Mouse (Mus musculus): ENCODE measurements around the gene Nfib.
"Not testable (repeated sequence)": the region's sequence is repeated elsewhere in the genome, so short reads cannot be mapped to it uniquely, and the experiment has no call there.

Gene Nfib

GRCm38 (mm10) chr4:82297562-82297961 lies 408.0 kb downstream of the Nfib start:
- no peak for DNase-seq (ENCODE audit: low read depth)

- no peak for DNase-seq (ENCODE audit: low read depth)
Measured at GRCm38 (mm10) chr4:82294066-82294465, 411.5 kb downstream of the Nfib start.

- no peak for DNase-seq (ENCODE audit: low read depth)
Measured at GRCm38 (mm10) chr4:82291174-82291847, 414.2 kb downstream of the Nfib start.

GRCm38 (mm10) chr4:82290623-82291022 lies 414.9 kb downstream of the Nfib start:
- DNase-seq (ENCODE audit: low read depth) = no peak

GRCm38 (mm10) chr4:82289596-82289995 lies 416.0 kb downstream of the Nfib start:
- no peak for DNase-seq (ENCODE audit: low read depth)

DNA sequence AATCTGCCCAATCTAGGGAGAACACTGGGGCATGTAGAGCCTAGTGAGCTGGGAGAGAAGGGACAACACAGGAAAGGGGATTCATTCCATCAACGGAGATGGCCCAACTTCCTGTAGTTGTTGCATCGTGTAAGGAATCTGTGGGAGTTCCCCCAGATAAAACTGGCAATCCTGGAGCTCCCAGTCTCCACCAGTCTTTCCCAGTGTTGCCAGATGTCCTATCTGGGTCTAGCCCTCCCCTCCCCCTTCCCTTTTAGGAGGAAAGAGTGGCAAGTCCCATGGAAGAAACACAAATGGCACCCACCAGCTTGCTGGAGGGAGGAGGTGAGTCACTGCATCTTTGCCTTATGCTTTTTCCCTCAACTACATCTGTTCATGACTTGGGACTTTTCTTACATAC lies 417.4 kb downstream of the Nfib start:
- DNase-seq (ENCODE audit: low read depth) = no peak

DNA sequence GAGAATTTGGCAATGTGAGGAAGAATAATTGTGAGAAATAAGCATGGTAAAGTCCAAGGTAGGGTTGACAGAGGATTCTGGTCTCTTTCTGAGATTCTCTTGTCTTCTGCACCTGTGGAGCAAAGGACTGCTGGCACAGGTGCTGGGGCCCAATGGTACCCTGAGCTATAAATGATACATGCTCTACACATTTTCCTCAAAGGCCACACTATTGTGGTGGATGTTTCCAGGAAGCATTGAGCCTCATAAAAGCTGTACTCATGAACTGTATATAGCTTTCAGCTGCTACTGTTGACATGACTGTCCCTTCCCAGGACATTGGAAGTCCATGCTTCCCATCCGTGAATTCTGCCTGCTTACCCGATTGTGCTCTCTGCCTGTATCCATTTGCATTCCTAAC lies 418.1 kb downstream of the Nfib start:
- DNase-seq (ENCODE audit: low read depth) = no peak

DNA sequence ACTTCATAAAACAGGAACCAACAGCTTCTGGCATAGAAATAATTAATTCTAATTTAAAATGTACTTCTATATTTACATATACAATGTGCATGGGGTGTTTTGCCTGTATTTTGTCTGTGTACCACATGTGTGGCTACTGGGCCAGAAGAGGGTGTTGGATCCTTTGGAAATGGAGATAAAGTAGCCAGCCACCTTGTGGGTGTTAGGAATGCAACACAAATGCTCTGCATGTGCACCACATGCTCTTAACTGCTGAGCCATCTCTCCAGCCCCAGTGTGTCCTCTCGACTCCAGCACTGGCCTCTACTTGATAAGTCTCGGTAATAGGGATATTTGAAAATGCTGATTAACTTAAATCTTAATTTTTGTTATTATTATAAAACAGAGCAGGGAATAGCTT lies 418.6 kb downstream of the Nfib start:
- no peak for DNase-seq (ENCODE audit: low read depth)

GRCm38 (mm10) chr4:82283536-82283935 lies 422.0 kb downstream of the Nfib start:
- no peak for DNase-seq (ENCODE audit: low read depth)

DNA sequence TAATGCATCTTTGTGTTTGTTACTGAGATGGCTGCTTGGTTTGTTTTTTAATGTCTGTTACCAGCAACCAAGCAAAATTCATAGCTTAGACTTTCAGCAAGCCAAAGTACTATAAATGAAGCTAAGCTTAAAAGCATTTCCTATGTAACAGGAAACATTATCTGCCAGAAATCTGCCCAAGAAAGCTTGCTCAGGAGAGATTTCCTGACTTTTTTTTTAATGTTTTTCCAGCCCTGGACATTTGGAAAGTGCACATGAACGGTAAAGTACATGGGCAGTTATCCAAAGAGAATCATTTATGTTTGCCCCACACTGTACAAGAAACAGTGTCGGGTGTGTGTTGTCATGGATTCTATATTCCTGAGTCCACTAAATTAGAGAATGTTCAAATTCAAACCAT lies 429.6 kb downstream of the Nfib start:
- DNase-seq (ENCODE audit: low read depth) = no peak

GRCm38 (mm10) chr4:82273049-82273754 lies 432.3 kb downstream of the Nfib start:
- no peak for DNase-seq (ENCODE audit: low read depth)

DNA sequence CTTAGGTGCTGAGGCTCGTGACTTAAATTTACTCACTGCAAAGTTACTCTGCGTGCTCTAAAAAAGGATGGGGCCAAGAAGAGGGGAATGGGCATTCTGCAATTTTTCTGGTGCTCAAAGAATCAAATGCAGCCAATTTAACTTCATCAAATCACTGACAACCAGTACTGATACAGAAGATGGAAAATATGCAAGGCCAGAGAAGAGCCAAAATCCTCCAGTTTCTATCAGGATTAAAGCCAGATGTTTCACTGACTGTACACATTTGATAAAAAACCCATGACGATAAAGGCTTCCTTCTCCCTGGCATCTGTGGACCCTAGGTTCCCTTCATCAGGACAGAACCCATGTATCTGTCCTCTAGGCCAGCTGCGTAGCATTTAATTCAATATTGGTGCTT lies 433.5 kb downstream of the Nfib start:
- DNase-seq (ENCODE audit: low read depth) = no peak

GRCm38 (mm10) chr4:82271547-82271946 lies 434.0 kb downstream of the Nfib start:
- no peak for DNase-seq (ENCODE audit: low read depth)

GRCm38 (mm10) chr4:82267832-82268778 lies 437.4 kb downstream of the Nfib start:
- no peak for DNase-seq (ENCODE audit: low read depth)

GRCm38 (mm10) chr4:82266066-82266619 lies 439.4 kb downstream of the Nfib start:
- no peak for DNase-seq (ENCODE audit: low read depth)

- DNase-seq (ENCODE audit: low read depth) = not testable (repeated sequence)
Measured at GRCm38 (mm10) chr4:82258545-82258944, 447.0 kb downstream of the Nfib start.

DNA sequence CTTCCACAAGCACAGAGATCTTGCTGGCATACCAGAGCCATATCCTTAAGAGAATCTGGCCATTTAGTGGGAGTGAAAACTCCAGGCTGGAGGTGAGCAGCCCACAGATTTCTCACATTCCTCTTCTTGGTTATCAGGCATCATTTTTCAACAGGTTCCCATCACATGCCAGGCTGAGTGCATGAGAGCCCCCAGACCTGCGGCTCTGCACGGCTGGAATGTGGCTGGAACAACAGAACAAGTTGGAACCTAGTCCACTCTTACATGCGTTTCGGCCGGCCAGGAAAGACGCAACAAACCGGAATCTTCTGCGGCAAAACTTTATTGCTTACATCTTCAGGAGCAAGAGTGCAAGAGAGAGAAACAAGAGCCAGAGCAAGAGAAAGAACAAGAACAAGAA lies 453.5 kb downstream of the Nfib start:
- no peak for DNase-seq (ENCODE audit: low read depth)

- DNase-seq (ENCODE audit: low read depth) = no peak
Measured at GRCm38 (mm10) chr4:82250355-82250659, 455.2 kb downstream of the Nfib start.

DNA sequence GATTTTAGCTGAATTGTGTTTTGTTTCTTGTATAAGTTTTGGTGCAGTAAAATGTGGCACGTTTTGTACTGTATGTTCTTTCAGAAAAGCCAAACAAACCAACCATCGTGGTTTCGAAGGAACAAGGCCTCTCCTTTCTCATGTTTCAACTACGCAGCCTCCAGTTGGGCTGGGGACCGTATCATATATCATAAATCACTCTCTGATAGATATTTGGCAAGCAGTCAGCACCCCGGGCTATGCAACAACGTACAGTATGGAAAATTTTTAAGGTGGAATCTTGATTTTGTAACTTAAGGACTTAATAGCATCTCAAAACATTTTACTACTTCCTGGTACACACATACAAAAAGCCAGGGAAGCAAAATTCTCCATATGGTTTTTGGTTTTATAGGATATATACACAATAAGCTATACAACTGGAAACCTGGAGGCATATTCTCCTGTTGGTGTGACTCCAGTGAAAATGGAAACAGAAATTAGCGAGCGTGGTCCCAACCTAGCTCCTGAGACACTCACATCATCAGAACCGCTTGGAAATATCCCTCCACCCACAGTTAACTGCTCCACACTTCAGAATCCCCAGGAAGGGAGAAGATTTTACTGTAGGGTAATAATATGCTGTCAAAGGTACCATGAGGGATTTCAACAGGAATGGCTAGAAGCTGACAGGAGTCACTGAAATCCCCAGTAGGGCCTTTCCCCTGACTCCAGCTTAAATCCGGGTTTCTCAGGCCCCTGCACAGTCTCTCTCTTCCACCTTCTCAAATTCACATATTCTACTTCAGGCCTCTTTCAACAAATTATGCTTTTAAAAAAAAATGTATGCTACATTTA lies 455.8 kb downstream of the Nfib start:
- DNase-seq (ENCODE audit: low read depth) = no peak

- no peak for DNase-seq (ENCODE audit: low read depth)
Measured at GRCm38 (mm10) chr4:82248961-82249360, 456.6 kb downstream of the Nfib start.

DNA sequence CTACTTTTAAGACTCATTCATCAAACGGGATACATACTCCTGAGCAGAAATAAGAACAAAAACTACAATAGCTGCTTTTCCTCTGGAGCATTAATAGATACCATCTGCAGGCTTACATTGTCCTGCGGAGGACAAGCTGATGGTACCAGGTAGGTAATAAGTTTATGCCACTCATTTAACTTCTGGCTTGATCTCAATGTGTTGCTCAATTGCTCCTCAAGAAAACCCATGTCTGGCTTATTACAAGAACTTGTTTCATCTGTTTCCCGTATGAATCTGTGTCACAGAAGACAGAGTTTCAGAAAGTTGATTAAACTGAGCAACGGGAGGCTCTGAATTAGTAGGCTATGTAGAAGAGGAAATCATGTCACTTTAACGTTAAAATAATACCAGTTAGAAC lies 457.5 kb downstream of the Nfib start:
- no peak for DNase-seq (ENCODE audit: low read depth)

- DNase-seq (ENCODE audit: low read depth) = no peak
Measured at GRCm38 (mm10) chr4:82246290-82246689, 459.3 kb downstream of the Nfib start.
